Mouse (Mus musculus): ENCODE data around the gene Selenbp2. TPM values are rescaled to one million over a fixed set of nuclear protein-coding genes. Genes with fewer than 3 reads are reported as not detected.
"Not testable (repeated sequence)": the region's sequence is repeated elsewhere in the genome, so short reads cannot be mapped to it uniquely, and the experiment has no call there.

The Selenbp2 gene
- not detected for polyA plus RNA-seq (2017; shearing (Covaris generic))

DNA sequence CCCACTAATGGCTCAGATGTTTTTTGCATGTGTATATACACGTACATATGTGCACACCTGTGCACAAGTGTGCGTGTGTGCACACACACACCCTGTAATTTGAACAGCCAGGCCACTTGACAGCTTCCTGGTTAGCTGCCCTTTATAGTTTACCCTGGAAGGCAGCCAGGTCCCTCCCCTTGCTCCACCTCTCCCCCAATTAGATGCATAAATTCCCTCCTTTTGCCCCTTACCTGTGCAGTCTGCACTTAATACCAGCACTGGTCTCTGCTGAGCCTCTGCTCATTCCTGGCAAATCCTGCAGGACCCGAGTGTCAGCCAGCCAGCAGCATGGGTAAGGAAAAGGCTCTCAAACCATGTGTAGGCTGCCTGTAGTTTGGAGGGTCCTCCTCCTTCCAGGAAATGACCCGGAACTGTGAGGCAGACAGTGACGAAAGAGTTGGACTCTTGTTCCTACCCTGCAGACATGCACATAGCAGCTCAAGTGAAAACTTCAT lies at the start of gene Selenbp2:
TSS of gene Selenbp2 (plus strand) at position 228 of the 497 bp plus-strand sequence.
- ATAC-seq = no peak

DNA sequence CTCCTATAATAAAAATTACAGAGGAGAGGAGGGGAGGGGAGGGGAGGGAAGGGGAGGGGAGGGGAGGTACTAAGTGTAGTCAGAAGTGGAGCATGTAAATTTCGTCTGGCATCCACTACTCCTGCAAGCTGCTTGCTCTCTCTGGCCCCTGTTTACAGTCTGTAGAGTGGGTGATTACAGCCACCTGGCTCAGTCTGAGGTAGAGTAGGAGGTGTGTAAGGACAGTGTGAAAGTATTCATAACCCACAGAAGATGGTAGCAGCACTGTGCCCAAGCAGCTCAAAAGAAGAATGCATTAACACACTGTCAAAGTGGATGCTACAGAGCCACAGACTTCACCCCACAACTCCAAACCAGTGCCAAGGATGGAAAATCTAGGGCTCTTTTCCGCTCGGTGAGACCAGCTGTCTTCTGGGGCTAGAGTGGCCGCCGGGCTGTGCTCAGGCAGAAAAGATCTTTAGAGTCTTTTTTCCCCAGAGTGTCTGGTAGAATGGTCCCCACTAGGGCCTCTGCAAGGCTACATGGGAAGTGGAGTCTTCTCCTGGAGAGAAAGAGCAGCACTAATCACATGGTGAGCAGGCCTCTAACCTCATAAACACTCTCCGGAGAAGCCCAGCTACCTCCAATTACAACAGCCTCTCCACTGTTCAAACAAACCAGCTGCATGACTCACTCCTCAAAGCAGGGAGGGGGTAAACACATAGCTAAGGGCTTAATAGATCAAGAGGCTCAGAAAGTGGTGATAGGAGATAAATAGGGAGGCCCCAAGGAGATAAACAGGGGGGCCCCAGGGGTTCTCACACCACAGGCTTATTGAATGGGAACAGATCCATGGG lies 44.4 kb upstream of the Selenbp2 start:
- no peak for ATAC-seq

DNA sequence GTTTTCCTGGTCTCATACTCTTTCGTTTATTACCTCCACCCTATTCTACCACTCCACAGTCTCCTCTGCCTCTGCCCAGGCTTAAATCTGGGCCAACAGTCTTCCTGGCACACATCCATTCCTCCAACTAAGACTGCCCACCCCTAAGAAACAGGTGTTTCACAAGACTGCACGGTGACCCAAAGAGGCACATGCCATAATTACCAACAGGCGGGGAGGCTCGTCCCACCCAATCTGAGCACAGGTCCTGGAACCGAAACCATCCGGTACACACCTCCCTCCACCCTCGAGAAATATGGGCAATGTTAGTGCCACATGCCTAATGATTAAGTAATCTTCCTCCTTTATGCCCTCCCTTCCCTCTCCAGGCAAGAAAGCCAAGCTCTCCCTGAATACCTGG lies 42.9 kb upstream of the Selenbp2 start:
- no peak for ATAC-seq

DNA sequence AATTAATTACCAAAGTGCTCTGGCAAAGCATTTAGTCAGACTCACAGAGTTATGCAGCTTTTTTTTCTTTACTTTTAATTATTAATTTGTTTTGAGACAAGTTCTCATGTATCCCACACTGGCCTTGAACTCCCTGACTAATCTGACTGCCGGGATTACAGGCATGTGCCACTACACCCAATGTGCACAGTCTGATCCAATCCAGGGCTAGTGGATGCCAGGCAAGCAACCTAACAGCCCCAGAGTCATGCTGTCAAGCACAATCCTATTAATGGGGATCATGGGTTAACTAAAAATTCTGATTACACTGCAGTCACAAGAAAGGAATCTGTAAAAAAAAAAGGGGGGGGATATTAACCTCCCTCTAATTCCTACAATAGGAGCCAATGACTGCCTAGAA lies 39.4 kb upstream of the Selenbp2 start:
- not testable (repeated sequence) for ATAC-seq

DNA sequence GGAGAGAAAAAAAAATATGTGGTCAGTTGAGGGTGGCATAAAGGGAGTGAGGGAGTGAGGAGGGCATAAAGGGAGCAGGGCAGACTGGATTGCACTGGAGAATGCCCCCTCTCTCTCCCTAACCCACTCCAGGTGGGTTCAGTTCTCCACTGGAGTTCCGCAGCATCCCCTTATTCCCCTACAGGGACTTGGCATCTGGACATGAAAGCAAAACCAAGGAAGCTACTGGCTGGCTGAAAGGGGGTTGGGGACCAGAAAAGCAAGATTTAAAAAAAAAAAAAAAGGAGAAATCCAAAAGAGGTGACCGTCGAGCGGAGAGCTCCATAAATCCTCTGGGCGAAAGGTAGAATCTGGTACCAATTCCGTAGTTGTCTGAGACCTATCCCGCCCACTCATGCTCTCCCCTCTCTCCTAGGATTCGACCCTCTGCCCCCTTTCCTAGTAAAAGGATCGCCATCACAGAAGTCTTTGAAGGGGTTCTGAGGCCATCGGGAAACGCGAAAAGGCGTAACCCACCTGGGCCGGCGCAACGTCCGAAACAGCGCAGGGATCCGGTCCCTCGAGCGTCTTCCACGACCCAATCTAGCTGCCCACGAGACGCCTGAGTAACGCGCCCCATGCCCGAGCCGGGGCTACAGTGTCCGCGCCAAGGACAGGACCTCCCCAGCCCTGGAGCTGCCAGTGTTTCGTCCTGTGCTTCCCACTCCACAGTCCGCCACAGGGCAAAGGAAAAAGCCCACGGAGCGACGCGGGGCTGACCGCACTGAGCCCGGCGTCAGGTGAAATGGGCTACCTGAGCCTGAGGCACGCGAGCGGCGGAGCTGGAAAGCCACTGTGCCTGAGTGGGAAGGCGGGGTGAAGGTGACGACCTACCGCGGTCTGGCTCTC lies 35.3 kb upstream of the Selenbp2 start:
- ATAC-seq = peak; percentile 10

DNA sequence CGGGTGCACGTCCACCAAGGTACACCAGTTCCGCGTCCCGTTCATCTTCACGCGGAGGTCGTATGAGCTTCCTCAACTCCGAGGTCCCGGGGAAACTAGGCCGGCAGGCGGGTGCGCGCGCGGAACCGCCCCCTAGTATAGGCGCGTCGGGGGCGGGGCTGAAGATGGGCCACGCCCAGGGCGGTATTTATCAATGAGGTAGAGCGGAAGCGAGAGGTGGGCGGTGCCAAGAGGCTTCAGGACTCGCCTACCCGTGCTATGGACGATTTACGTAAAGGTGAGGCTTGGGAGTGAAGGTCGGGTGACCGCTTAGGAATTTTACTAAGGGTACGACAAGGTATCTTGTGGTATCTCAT lies 34.6 kb upstream of the Selenbp2 start, which contains the start of gene Tuft1:
TSS of gene Tuft1 (minus strand) at position 133 of the 356 bp plus-strand sequence.
- ATAC-seq = peak; percentile 97

DNA sequence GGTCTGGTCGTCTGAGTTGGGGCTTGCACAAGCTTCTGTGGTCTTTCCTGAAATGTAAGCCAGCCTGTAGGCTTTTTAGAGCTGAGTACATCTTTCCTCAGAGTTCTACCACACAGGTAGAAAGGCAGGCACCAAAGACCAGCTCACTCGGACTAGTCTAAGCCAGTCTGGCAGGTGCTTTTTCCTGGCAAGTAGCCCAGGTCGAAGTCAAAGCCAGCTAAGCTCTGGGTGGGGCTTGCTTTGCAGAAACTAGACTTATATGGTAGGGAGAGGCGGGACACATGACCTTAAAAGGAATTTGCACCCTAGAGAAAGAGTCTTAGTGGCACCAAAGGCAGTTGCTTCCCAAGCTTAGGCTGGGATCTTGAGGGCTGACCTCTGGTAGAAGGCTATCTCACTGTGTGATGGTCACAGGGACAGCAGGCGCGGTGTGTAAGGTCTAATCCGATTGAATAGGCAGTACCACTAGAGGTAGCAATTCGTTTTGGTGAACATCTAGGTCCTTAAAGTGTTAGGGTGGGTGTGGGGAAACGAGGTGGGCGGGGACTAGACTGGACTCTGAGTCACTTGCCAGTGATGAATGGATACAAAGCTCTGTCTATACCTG lies 34.1 kb upstream of the Selenbp2 start:
- peak; percentile 51 for ATAC-seq

DNA sequence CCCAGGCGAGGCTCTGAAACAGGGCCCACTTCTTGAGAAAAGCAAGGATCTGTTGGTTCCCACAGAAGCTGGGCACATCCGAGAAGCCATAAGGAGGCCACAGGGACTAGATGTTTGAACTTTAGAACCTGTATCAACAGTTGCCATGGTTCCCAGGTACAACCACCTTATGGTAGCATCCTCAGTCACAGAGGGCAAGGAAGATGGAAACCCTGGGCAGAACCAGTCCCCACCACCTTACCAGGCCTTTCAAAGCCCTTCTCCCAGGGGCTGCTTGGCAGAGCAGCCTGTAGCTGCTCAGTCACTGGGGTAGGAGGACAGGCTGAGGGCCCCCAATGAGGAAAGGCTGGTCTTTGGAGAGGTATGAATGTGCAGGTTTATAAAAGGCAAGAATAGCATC lies 32.5 kb upstream of the Selenbp2 start:
- not testable (repeated sequence) for ATAC-seq

DNA sequence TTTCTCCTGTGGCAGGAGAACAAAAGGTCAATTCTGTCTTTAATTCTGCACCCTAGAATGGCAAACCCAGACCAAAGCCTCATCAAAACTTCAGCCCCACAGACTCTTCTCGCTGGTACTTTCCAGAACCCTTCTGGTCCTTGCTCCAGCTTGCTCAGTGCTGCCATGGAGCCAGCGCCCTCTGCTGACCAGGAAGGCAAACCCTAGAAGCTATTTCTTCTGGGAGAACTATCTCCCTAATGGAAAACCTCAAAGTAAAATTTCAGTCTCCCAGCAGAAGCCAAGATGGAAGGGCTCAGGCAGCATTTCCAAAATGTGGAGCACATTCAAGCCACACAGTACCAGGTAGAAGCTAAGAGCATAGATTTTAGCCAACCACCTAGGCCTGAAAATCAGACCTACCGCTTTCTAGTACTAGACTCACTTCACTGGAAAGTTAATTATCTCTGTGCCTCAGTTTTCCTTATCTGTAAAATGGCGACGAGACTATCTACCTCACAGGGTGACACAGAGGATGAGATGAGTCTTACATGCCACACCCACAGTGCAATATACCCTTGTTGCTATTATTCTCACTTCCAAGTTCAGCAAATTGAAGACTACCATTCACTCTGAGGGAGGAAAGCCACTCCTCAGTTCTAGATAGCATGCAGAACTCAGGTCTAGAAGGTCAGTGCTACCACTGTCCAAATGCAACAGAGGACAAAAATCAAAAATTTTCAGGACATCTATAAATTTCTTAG lies 28.1 kb upstream of the Selenbp2 start:
- ATAC-seq = not testable (repeated sequence)

DNA sequence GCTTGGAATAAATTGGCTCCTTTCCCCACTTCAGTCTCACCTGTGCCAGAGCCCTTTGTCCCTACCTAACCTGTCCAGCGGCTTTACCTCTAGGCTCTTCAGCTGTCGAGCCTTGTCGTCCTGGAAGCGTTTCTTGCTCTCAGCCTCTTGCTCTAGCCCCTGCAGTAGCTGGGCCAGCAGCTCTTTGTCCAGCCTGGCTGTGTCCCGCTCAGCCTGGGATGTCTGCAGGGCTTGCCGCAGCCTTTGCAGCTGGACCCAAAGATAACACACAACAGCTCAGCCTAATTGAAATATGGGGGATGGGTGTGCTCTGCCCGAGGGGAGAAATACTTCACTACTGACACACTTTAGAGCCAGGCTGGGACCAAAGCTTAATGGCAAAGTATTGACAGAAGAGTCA lies 27.5 kb upstream of the Selenbp2 start:
- not testable (repeated sequence) for ATAC-seq

DNA sequence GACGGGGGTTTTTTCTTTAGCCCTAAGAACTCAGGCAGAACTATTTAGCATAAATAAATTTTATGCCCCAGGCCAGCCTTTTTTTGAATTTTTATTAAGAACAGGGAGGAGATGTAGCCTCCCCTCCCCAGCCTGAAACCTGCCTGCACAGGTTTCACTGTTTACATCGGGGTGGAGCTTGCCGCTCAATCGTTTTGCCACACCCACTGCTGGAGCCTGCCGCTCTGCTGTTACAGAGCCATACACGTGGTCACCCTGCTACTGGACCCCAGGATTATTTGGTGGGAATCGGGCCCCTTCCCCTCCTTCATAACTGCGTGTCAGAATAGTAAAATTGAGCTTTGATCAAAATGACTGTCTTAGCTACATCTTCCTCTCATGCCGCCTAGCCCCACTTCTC lies 18.3 kb upstream of the Selenbp2 start:
- ATAC-seq = not testable (repeated sequence)

DNA sequence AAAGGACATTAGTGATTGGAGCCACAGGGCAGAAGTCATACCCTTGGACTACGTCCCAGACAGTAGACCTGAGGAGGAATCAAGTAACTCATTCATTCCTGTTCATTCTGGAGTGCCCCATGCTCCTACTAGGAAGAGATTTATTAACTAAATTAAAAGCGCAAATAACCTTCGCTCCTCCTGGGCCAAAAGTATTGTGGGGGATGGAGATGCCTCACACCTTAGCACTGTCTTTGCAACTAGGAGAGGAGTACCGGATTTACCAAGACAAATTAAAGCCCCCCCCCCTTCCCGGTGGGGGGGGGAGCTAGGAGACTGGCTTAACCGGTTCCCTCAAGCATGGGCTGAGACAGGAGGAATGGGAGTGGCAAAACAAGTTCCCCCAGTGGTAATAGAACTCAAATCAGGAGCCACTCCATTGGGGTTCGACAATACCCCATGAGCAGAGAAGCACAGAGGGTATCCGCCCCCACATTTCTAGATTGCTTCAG lies 14.0 kb upstream of the Selenbp2 start:
- ATAC-seq = no peak

DNA sequence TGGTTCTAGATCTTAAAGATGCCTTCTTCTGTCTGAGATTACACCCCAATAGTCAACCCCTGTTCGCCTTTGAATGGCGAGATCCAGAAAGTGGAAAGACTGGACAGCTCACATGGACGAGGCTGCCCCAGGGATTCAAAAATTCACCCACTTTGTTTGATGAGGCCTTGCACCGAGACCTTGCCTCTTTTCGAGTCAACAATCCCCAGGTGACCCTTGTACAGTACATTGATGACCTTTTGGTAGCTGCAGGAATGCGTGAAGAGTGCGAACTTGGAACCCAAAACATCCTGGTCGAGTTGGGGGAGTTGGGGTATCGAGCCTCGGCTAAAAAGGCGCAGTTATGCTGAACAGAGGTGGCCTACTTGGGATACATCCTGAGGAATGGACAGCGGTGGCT lies 13.3 kb upstream of the Selenbp2 start:
- not testable (repeated sequence) for ATAC-seq

DNA sequence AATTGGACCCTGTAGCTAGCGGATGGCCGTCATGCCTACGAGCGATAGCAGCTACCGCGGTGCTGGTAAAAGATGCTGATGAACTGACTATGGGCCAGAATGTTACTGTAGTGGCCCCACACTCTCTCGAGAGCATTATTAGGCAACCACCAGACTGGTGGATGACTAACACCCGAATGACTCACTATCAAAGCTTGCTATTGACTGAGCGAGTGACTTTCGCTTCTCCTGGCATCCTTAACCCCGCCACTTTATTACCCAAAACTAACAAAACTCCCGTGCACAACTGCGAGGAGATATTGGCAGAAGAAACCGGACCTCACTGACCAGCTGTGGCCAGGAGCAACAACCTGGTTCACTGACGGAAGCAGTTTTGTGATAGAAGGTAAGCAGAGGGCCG lies 12.6 kb upstream of the Selenbp2 start:
- ATAC-seq = no peak

DNA sequence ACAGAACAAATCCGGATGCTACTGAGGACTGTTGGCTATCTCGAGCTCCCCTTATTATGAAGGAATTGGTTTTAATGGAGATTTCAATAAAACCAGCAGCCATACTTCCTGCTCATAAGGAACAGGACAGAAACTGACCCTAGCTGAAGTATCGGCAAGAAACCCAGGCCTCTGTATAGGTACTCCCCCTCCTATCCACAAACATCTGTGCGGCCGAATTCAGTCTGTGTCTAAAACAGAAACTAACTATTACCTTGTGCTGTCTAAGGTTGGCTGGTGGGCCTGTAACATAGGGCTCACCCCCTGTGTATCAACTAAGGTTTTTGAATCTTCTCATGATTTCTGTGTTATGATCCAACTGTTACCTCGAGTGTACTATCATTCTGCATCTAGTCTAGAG lies 9.7 kb upstream of the Selenbp2 start:
- ATAC-seq = no peak

DNA sequence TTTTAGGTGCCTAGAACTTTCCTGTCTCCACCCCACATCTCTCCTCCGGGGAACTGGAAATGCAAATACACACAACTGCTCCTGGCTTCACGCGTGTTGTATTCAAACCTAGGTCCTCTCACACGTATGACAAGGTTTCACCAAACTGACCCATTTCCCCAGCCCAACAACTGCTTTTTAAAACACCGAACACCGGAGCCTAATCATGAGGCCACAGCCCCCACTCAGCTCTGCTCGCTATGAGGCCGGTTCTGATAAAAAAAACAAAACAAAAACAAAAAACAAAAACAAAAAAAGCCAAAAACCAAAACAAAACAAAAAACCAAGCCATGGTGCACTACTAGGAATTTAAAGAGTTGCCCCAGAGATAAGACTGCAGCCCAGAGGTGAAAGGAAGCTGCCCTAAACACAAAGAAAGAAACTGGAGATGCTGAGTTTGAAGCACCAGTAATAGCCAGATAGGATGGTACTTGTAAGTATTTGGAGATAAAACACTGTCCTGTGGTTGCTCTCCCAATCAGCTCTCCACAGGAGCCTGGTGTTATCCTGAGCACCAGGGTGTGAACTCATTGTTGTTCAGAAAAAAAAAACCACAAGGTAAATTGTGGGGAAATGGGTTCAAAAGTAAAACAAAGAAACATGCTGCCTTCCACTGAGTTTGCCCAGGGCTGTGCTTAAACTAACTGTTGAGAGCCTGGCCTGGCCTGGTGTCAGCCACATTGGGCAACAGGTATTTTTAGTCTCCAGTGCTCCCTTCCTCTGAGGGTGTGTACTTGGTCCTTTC lies 7.2 kb upstream of the Selenbp2 start:
- not testable (repeated sequence) for ATAC-seq

DNA sequence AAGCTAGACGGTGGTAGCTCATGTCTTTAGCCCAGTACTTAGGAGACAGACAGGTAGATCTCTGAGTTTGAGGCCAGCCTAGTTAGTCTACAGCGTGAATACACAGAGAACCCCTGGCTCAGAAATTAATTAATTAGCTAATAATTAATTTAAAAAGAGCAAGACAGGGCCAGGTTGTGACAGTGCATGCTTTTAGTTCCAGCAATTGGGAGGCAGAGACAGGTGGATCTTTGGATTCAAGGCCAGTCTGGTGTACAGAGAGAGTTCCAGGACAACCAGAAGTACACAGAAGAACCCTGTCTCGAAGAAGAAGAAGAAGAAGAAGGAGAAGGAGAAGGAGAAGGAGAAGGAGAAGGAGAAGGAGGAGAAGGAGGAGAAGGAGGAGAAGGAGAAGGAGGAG lies 4.7 kb upstream of the Selenbp2 start:
- not testable (repeated sequence) for ATAC-seq

DNA sequence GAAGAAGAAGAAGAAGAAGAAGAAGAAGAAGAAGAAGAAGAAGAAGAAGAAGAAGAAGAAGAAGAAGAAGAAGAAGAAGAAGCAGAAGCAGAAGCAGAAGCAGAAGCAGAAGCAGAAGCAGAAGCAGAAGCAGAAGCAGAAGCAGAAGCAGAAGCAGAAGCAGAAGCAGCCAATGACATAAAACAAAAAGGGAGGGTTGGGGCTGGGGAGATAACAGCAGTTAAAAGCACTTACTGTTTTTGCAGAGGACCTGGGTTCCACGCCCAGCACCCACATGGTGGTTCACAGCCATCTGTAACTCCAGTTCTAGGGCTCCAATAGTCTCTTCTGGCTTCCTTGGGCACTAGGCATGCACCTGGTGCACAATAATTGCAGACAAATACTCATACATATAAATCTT lies 4.2 kb upstream of the Selenbp2 start:
- ATAC-seq = not testable (repeated sequence)

DNA sequence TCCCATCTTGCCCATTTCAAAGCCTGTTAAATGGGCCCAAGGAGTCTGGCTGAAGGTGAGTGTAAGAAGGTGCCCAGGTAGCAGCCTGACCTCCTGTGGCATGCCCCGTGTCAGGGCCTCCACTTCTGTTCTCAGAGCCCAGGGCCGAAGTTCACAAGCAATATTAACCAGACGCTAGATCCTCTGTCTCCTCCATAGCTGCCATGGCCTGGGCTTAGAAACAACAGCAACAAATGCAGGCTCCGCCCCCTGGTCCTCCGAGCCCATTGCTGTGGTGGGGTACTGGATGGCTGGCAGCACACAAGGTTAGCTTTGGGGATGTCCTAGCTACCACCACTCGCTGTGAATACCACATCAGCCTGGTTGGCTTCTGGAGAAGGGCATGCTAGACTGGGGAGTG lies 3.2 kb upstream of the Selenbp2 start:
- ATAC-seq = not testable (repeated sequence)

DNA sequence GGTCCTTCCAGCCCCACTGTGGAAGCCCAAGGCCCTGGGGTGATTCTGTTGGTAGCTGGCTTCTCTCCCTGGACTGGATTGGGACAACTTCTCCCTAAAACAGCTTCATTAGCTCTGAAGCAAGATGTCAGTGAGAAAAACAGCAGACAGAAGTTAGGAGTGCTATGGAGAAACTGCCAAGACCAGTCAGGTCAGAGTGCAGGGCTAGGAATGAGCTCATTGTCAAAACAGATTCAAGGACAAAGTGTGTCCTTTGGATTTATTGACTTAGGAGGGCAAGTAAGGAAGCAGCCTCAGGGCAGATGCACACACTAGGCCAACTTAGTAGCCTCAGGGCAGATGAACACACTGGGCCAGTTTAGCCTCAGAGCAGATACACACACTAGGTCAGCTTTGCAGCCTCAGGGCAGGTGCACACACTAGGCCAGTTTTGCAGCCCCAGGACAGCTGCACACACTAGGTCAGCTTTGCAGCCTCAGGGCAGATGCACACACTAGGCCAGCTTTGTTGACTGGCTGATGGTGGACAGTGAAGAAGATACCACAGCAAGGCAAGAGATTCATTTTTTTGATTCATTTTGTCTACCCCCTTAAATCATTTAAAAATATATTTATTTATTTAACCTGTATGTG lies 2.6 kb upstream of the Selenbp2 start:
- no peak for ATAC-seq

DNA sequence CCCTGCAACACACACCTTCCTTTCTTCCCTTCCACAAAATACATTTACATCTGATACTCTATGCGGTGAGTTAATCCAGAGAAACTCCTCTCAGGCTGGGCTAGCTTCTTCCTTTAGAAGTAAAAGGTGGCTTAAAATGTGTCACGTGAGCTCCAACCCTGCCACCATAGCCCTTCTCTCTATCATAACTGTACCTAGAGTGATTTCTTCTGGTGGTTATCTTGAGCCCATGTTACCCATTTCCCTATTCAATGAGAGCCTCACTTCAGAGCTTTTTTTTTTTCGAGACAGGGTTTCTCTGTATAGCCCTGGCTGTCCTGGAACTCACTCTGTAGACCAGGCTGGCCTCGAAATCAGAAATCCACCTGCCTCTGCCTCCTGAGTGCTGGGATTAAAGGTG lies 1.7 kb upstream of the Selenbp2 start:
- ATAC-seq = not testable (repeated sequence)

Data from inflammation-experienced regulatory T-cells, adult 6 months (primary cell).